Mouse (Mus musculus) cerebellum, adult 11-12 months (tissue): Measurements from ENCODE around the gene Atrn.
"Not testable (repeated sequence)": the region's sequence is repeated elsewhere in the genome, so short reads cannot be mapped to it uniquely, and the experiment has no call there.

Experiments used
- DNase-seq: peaks from one replicate; pipeline ENCODE4 v3.0.0; 2022

Atrn gene

GRCm38 (mm10) chr2:130961851-130962250 lies 55.6 kb downstream of the Atrn start:
- DNase-seq, result no peak

GRCm38 (mm10) chr2:130965042-130965441 lies 58.7 kb downstream of the Atrn start:
- DNase-seq, result no peak

- no peak for DNase-seq
Measured at GRCm38 (mm10) chr2:130971030-130971429, 64.7 kb downstream of the Atrn start.

GRCm38 (mm10) chr2:130972386-130972785 lies 66.1 kb downstream of the Atrn start:
- DNase-seq, result no peak

GRCm38 (mm10) chr2:130974928-130975327 lies 68.6 kb downstream of the Atrn start:
- no peak for DNase-seq

DNA sequence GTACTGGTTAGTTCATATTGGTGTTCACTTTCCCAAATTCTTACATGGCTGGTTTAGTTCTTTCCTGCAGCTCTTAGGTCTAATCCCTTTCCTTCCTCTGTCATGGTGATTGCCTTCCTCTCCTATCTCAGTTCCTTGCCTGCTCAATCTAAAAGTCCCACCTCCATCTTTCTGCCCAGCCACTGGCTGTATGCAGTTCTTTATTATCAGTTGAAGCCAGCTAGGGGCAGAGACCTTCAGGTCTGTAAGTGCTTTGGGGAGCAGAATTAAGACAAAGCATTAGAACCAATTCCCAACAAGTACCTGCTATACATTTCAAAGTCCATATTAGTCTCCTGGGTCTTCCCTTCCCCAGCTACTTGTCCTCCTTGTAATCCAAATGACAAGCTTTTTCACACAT lies 71.3 kb downstream of the Atrn start:
- DNase-seq, result no peak

GRCm38 (mm10) chr2:130978058-130978847 lies 72.0 kb downstream of the Atrn start:
- no peak for DNase-seq

DNA sequence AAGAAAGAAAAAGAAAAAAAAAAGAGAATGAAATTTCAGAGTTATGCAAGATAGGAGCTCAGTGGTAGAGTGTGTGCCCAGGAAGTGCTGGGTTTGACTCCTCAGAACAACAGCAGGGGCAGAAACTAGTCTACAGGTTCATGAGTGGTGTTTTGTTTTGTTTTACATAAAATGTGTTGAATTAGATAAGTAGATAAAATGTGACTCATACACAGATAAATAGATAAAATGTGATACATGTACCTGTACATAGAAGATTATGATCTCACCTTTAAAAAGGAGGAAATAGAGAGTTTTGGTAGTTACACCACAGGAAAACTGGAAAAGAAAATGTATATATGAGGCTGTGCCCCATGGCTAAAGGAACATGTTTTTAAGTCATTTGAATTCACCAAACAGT lies 72.8 kb downstream of the Atrn start:
- no peak for DNase-seq

DNA sequence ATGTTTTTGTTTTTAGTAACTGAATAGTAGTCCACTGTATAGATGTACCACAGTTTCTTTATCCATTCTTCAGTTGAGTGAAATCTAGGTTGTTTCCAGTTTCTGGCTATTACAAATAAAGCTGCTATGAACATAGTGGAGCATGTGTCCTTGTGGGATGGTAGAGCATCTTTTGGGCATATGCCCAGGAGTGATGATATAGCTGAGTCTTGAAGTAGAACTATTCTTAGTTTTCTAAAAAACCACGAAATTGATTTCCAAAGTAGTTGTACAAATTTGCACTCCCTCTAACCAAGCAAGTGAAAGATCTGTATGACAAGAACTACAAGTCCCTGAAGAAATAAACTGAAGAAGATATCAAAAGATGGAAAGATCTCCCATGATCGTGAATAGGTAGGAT lies 86.5 kb downstream of the Atrn start:
- no peak for DNase-seq

DNA sequence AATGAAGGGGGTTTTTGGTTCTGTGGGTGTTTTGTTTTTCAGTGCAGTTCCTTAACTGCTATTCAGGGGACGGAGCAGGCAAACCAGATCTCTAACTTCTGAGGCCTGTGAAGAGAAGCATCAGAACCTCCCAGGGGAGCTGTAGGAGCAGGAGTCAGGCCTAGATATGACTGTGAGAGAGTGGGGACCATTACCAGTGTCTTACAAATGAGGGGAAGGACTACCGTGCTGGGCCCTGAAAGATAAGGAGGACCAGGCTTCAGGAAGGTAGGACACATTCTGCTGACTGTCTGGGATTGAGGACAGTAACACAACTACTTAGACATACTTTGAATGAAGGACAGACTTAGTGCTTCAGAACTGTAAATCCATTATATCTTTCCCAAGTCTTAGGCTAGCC lies 102.8 kb downstream of the Atrn start:
- DNase-seq, result no peak

DNA sequence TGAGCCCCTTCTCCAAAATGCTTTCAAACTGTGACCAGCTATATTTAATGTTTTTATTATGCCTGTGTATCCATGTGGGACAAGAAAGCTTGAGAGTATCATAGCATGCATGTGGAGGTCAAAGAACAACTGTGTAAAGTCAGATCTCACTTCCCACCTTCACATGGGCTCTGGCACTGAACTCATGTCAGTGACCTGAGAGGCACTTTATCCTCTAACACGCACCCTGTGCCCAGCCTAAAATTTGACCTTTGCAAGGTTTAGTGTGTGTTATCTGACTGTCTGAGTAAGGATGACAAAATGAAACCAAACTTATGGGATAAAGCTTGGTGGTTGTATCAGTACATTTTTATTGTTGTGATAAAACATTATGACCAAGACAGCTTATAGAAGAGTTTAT lies 104.3 kb downstream of the Atrn start:
- no peak for DNase-seq

DNA sequence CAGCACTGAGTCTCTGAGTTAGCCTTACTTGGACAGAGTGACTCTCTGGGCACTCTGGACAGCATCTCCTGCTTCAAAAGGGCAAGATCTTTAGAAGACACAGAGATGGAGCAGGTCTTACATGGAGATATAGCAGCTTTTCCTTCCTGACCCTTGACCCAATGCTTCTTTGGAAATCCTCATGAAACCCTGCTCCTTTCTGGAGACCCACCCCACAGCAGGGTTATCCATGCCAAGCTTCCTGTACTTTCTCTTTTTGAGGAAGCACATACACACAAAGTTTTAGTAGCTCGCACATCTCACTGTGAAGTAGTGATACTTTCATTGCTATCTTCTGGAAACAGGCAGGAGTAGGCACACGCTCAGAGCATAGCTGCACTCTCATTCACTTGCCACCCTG lies 118.9 kb downstream of the Atrn start:
- no peak for DNase-seq

DNA sequence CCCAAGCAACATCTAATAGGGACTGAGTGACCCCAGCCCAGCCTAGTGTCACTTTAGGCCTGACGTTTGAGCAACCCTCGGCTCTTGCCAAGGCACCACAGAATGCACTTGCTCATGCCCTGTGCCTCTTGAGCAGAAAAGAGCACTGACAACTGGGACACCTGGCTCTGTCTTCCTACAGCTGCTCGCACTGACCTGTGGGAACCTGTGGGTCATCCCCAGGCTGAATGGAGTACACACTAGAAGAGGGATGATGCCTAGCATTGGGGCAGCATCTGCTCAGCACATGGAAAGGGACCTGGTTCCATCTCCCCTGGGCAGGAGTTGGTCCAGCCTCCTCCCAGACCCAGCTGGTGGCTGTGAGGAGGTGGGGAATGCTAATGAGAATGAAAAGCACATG lies 120.6 kb downstream of the Atrn start:
- no peak for DNase-seq

GRCm38 (mm10) chr2:131029065-131029935 lies 123.0 kb downstream of the Atrn start:
- DNase-seq, result no peak

- no peak for DNase-seq
Measured at GRCm38 (mm10) chr2:131030561-131030960, 124.3 kb downstream of the Atrn start.

DNA sequence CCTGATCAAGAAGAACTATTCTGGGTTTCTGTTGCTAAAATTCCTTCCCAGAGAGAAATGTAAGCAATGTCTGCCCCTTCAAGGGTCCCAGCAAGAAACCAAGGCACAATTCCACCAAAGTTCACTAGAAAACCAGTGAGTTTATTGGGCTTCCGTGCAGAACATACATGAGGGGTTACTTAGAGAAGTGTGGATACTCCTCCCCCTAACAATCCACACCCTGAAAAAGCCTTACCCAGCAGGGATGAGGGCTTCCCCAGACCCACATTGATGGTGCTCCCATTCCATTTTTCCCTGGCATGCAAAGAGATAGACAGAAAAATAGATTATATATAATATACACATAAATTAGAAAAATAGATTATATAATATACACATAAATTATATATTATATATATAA lies 124.7 kb downstream of the Atrn start:
- DNase-seq, result no peak

- DNase-seq, result not testable (repeated sequence)
Measured at GRCm38 (mm10) chr2:131031406-131031805, 125.1 kb downstream of the Atrn start.

DNA sequence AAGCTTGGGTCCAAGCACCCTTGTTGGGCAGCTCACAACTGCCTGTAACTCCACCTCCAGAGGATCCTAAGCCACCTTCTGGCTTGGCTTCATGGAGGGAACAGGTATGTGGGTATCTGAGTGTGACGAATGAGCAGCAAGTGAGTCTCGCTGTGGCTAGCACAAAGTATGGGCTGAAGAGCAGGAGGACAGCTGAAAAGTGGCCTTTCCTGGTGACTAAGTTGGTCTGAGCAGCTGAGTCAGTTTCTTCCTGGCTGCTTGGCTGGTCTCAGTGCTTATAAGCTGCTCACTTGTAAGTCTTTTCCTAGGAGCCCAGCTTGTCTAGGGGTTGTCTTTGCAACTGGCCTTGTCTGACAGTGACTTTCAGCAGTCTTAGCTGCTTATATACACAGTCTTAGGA lies 130.0 kb downstream of the Atrn start:
- no peak for DNase-seq

GRCm38 (mm10) chr2:131036757-131037156 lies 130.5 kb downstream of the Atrn start:
- no peak for DNase-seq

DNA sequence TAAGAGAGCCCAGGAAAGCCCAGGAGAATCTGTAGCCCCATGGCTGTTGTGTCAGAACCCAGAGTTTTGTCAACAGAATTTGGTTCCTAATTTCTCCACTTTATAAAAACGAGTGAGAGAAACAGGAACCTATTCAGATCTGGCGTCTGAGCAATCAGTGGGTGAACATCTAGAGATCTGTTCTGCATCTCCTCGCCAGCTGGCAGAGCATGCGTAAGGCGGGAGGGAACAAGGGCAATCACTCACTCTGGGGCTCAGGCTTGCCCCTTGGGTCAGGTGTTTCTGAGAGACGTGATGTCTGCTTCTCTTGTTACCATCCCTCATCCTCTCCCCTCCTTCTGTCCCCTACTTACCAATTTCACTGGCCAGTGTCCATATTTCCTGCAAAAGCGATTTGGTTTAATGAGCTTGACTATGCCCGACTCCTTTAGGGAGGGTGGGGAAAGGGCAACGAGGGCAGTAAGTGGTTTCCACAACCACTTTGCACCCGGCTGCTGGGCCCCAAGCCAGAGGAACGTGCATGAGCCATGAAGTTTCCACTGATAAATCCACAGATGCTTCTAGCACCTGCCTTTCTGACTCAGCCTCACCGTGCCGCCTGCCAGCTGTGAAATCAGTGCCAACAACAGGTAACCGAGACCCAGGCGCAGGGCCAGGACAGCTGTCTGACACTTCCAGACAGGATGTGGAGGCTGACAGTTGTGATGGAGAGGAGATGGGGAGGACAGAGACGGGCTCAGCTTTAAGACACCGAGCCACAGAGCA lies 131.1 kb downstream of the Atrn start:
- DNase-seq, result no peak

- DNase-seq, result no peak
Measured at GRCm38 (mm10) chr2:131038197-131038596, 131.9 kb downstream of the Atrn start.

- DNase-seq, result no peak
Measured at GRCm38 (mm10) chr2:131038675-131039074, 132.4 kb downstream of the Atrn start.
